Mouse (Mus musculus): ENCODE measurements at regions not wholly inside any gene's neighbourhood (a gene's known extent, or its start where the extent isn't known, plus 50 kb on each side); places are given as distances from the start of the nearest gene placed in this dataset.

- no peaks in the 10 kb centered on the region for H3K36me3 ChIP-seq (replicated peaks; ENCODE audit: control insufficient read depth, insufficient read depth, low read depth)
- no peak for TF ChIP-seq CTCF (IDR thresholded peaks at IDR 0.05; ENCODE audit: low read depth)
- TF ChIP-seq EP300 (IDR thresholded peaks at IDR 0.05; ENCODE audit: low read depth), result no peak
- no peak overlapping the region for H3K9ac ChIP-seq (replicated peaks)
- no peak for ATAC-seq (ENCODE audit: insufficient read depth)
- H3K4me1 ChIP-seq (replicated peaks; ENCODE audit: control insufficient read depth in 2 of 2, insufficient read depth in 2 of 2, low read length in 1 of 2), result no peaks in the 10 kb centered on the region
- no peak overlapping the region for H3K4me3 ChIP-seq (ENCODE audit: insufficient read depth in 1 of 2, low read depth in 2 of 2, low read length in 2 of 2)
- H3K9me3 ChIP-seq (ENCODE audit: control insufficient read depth, low read length), result no peaks in the 10 kb centered on the region
- 65% methylated on average over 7 of the region's 7 CpGs for WGBS (ENCODE audit: insufficient replicate concordance)
- no peaks in the 10 kb centered on the region for H3K27me3 ChIP-seq (ENCODE audit: control insufficient read depth, insufficient read depth, low read length)
- DNase-seq (ENCODE audit: low read depth in 3 of 3, low spot score in 3 of 3), result no peak
- no peak overlapping the region for H3K27ac ChIP-seq
- H3K4me2 ChIP-seq (ENCODE audit: low read depth), result no peak overlapping the region
These were observed 204.3 kb upstream of the Ntm start for GRCm38 (mm10) chr9:30167223-30167622.

- no peak for ATAC-seq (ENCODE audit: insufficient read depth)
- no peak overlapping the region for H3K27ac ChIP-seq
- 65% methylated on average over 6 of the region's 6 CpGs for WGBS (ENCODE audit: insufficient replicate concordance)
- no peak overlapping the region for H3K4me2 ChIP-seq (ENCODE audit: low read depth)
- no peak overlapping the region for H3K4me3 ChIP-seq (ENCODE audit: insufficient read depth in 1 of 2, low read depth in 2 of 2, low read length in 2 of 2)
- no peaks in the 10 kb centered on the region for H3K4me1 ChIP-seq (replicated peaks; ENCODE audit: control insufficient read depth in 2 of 2, insufficient read depth in 2 of 2, low read length in 1 of 2)
- TF ChIP-seq CTCF (IDR thresholded peaks at IDR 0.05; ENCODE audit: low read depth) (no peak), EP300 (IDR thresholded peaks at IDR 0.05; ENCODE audit: low read depth) (no peak)
- H3K36me3 ChIP-seq (replicated peaks; ENCODE audit: control insufficient read depth, insufficient read depth, low read depth), result no peaks in the 10 kb centered on the region
- H3K9me3 ChIP-seq (ENCODE audit: control insufficient read depth, low read length), result no peaks in the 10 kb centered on the region
- no peaks in the 10 kb centered on the region for H3K27me3 ChIP-seq (ENCODE audit: control insufficient read depth, insufficient read depth, low read length)
- H3K9ac ChIP-seq (replicated peaks), result no peak overlapping the region
- DNase-seq (ENCODE audit: low read depth in 3 of 3, low spot score in 3 of 3), result no peak
These were observed 211.7 kb upstream of the Ntm start for GRCm38 (mm10) chr9:30174646-30175045.

GRCm38 (mm10) chr9:30175376-30175775 is 212.4 kb upstream of the Ntm start:
- WGBS (ENCODE audit: insufficient replicate concordance), result 59% methylated on average over 3 of the region's 3 CpGs
- Histone ChIP-seq H3K4me3 (ENCODE audit: insufficient read depth in 1 of 2, low read depth in 2 of 2, low read length in 2 of 2) (no peak overlapping the region), H3K9ac (replicated peaks) (no peak overlapping the region), H3K9me3 (ENCODE audit: control insufficient read depth, low read length) (no peaks in the 10 kb centered on the region), H3K4me1 (replicated peaks; ENCODE audit: control insufficient read depth in 2 of 2, insufficient read depth in 2 of 2, low read length in 1 of 2) (no peaks in the 10 kb centered on the region), H3K36me3 (replicated peaks; ENCODE audit: control insufficient read depth, insufficient read depth, low read depth) (no peaks in the 10 kb centered on the region), H3K27me3 (ENCODE audit: control insufficient read depth, insufficient read depth, low read length) (no peaks in the 10 kb centered on the region), H3K4me2 (ENCODE audit: low read depth) (no peak overlapping the region), H3K27ac (no peak overlapping the region)
- TF ChIP-seq EP300 (IDR thresholded peaks at IDR 0.05; ENCODE audit: low read depth), result no peak
- TF ChIP-seq CTCF (IDR thresholded peaks at IDR 0.05; ENCODE audit: low read depth), result no peak
- ATAC-seq (ENCODE audit: insufficient read depth), result no peak
- DNase-seq (ENCODE audit: low read depth in 3 of 3, low spot score in 3 of 3), result no peak

GRCm38 (mm10) chr9:30183409-30183808 is 220.5 kb upstream of the Ntm start:
- Histone ChIP-seq H3K4me2 (ENCODE audit: low read depth) (no peak overlapping the region), H3K4me1 (replicated peaks; ENCODE audit: control insufficient read depth in 2 of 2, insufficient read depth in 2 of 2, low read length in 1 of 2) (no peaks in the 10 kb centered on the region), H3K9ac (replicated peaks) (no peak overlapping the region), H3K27ac (no peak overlapping the region), H3K27me3 (ENCODE audit: control insufficient read depth, insufficient read depth, low read length) (no peaks in the 10 kb centered on the region), H3K36me3 (replicated peaks; ENCODE audit: control insufficient read depth, insufficient read depth, low read depth) (no peaks in the 10 kb centered on the region), H3K4me3 (ENCODE audit: insufficient read depth in 1 of 2, low read depth in 2 of 2, low read length in 2 of 2) (no peak overlapping the region), H3K9me3 (ENCODE audit: control insufficient read depth, low read length) (no peaks in the 10 kb centered on the region)
- TF ChIP-seq EP300 (IDR thresholded peaks at IDR 0.05; ENCODE audit: low read depth) (no peak), CTCF (IDR thresholded peaks at IDR 0.05; ENCODE audit: low read depth) (no peak)
- 65% methylated on average over 11 of the region's 11 CpGs for WGBS (ENCODE audit: insufficient replicate concordance)
- ATAC-seq (ENCODE audit: insufficient read depth), result no peak
- no peak for DNase-seq (ENCODE audit: low read depth in 3 of 3, low spot score in 3 of 3)

GRCm38 (mm10) chr9:30184996-30185763 is 222.2 kb upstream of the Ntm start:
- no peak for ATAC-seq (ENCODE audit: insufficient read depth)
- TF ChIP-seq EP300 (IDR thresholded peaks at IDR 0.05; ENCODE audit: low read depth) (no peak), CTCF (IDR thresholded peaks at IDR 0.05; ENCODE audit: low read depth) (no peak)
- Histone ChIP-seq H3K27ac (no peak overlapping the region), H3K9ac (replicated peaks) (no peak overlapping the region), H3K27me3 (ENCODE audit: control insufficient read depth, insufficient read depth, low read length) (no peaks in the 10 kb centered on the region), H3K4me2 (ENCODE audit: low read depth) (no peak overlapping the region), H3K36me3 (replicated peaks; ENCODE audit: control insufficient read depth, insufficient read depth, low read depth) (no peaks in the 10 kb centered on the region), H3K4me3 (ENCODE audit: insufficient read depth in 1 of 2, low read depth in 2 of 2, low read length in 2 of 2) (no peak overlapping the region), H3K4me1 (replicated peaks; ENCODE audit: control insufficient read depth in 2 of 2, insufficient read depth in 2 of 2, low read length in 1 of 2) (no peaks in the 10 kb centered on the region), H3K9me3 (ENCODE audit: control insufficient read depth, low read length) (no peaks in the 10 kb centered on the region)
- 66% methylated on average over 10 of the region's 10 CpGs for WGBS (ENCODE audit: insufficient replicate concordance)
- DNase-seq (ENCODE audit: low read depth in 3 of 3, low spot score in 3 of 3), result no peak

Data from liver, embryonic 14.5 days (tissue).